Mouse (Mus musculus): ENCODE measurements around the gene Sc5d. TPM values are rescaled to one million over a fixed set of nuclear protein-coding genes. Genes with fewer than 3 reads are reported as not detected.

The Sc5d gene
- polyA plus RNA-seq, 1 experiment, result 0.57 TPM

DNA sequence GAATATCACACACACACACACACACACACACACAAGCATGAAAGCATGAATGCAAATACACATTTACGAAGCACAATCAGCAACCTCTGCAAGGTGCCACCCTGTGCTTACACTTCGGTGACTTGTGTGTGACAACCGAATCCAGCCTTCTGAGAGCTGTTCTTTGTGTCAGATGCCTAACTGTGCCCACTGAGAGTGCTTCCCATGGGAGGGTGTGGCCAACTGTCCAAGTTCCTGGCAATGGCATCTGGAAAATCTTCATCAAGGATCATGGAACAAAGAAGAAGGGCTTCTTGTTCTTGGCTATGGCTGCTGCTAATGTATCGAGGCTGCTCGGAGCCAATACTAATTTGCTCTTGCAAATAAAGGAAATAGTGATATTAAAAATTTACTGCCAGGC is 61.8 kb downstream of the Sc5d start:
- Histone ChIP-seq H3K4me3 (replicated peaks) (no peak overlapping the region), H3K27me3 (replicated peaks) (no peaks in the 10 kb centered on the region), H3K4me1 (no peaks in the 10 kb centered on the region), H3K36me3 (replicated peaks; ENCODE audit: low read length) (no peaks in the 10 kb centered on the region), H3K9me3 (no peaks in the 10 kb centered on the region; the same call in 1 of the 2 replicates)
- TF ChIP-seq FLI1 (IDR thresholded peaks at IDR 0.05; ENCODE audit: low read length) (no peak), GATA1 (IDR thresholded peaks at IDR 0.05; ENCODE audit: borderline replicate concordance, low read length) (no peak)

Other genes with a start within 250 kb of the Sc5d start
- 0.28 TPM in 1 of 2 replicates, not detected in the other for gene Sorl1, start 140.0 kb downstream of the Sc5d start, polyA plus RNA-seq (2012; ENCODE audit: insufficient read depth, low replicate concordance)
- gene Tecta, start 135.7 kb upstream of the Sc5d start, polyA plus RNA-seq (2012; ENCODE audit: insufficient read depth, low replicate concordance), result not detected in 2 replicates
- gene Tbcel, start 243.6 kb upstream of the Sc5d start, polyA plus RNA-seq (2012; ENCODE audit: insufficient read depth, low replicate concordance), result 2.0 TPM in 1 of 2 replicates, not detected in the other